Mouse (Mus musculus) heart, adult 18-20 months (tissue): Measurements from ENCODE around the gene Dcaf10. TPM values are rescaled to one million over a fixed set of nuclear protein-coding genes. Genes with fewer than 3 reads are reported as not detected.

Source experiments
- DNase-seq, 2 experiments: peaks; one replicate each; pipeline ENCODE4 v3.0.0; 2021 to 2022; ENCODE audit warnings: mixed read lengths in 1 of 2
- microRNA-seq, 2 experiments: library from miRNA; unstranded; fragments of <30 nt; microRNA quantifications; one replicate each; pipeline ENCODE4 v1.2.0; 2022
- total RNA-seq, 2 experiments: library from RNA; stranded (reverse); gene quantifications; 2 replicates each; pipeline ENCODE4 v1.2.3; 2021

The Dcaf10 gene
- total RNA-seq, 2 experiments from 2014 or later = 11.9 to 12.9 TPM

DNA sequence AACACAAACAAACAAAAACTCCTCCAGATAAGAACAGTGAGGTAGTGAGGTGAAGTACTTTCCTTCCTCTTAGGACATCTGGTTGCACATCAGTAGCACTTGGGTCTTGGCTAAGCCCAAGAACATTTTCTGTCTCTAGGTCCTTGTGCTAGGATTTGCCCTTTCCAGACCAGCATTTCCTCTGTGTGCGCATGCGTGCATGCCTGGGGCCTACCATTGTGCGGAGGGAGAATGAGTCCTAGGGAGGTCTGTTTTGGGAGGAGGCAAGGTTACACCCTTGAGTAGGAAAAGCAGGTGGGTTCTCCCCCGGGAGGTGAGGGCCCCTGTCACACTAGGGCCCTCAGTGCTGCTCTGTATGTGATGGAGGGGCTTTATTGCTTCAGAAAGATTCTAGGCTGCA, 77.2 kb downstream of the Dcaf10 start:
- DNase-seq = no peak

DNA sequence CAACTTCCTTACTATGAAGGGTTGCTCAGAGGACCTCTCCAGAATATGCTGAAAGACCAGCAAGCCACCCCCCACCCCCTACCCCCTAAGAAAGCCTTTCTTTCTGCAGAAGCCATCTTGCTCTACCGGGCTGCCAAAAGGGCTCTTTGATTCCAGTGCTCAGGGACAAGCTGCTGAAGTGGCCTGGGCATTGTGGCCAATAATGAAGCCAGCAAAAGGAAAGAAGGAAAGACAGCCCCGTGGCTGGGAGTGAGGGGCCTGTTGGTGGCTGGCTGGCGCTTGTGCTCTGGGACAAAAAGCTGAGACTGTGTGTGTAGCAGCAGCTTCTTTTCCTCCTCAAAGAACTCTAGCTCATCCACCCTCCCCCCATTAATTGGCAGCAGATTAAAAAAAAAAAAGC, 78.8 kb downstream of the Dcaf10 start:
- no peak for DNase-seq

DNA sequence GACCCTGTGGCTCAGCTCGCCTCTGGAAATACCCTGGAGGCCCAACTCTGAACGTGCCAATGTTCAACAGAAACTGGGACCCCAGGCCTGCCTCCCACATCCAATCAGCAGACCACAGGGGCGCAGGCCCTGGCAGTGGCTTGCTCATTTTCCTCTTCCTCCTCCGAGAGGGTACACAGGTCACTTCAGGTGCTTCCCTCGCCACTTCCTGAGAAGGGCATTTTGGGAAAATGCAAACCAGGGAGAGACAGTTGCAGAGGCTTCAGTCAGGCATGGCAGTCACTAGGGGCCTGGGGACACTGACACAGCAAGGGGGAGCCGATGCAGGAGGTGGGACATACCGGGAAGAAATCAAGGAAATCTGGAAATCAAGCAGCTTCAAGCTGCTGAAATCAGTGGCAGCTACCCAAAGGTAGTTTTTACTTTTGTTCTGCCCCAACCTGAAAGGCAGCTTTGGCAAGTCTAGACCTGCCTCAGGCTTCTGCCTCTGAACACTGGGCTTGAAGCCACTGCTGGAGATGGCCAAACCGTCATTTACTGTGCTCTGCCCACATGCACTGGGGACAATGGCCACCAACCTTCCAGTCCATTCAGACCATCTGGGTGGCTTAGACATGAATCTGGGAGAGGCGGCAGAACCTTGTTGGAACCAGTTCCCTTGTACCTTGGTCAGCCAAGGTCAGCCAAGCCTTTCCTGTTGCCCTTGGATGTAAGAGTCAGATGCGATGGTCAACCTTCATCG, 79.8 kb downstream of the Dcaf10 start:
- no peak for DNase-seq

DNA sequence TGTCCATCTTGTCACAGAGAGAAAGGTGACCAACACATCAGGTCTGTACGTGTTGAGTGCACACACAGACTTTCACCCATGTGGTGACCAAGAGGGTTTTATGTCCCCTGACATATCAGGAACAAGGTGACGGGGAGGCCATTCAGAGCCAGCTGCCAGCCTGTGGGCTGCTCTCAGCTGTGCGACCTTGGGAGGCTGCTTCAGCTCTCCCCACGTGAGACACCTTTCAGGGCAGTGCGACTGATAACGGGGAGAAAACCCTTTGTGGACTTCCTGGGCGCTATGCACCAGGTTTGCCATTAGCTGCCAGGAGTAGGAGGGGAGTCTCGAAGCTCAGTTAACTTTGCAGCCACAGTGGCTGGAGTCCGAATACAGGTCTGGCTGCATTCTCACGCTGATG, 80.7 kb downstream of the Dcaf10 start:
- no peak for DNase-seq

DNA sequence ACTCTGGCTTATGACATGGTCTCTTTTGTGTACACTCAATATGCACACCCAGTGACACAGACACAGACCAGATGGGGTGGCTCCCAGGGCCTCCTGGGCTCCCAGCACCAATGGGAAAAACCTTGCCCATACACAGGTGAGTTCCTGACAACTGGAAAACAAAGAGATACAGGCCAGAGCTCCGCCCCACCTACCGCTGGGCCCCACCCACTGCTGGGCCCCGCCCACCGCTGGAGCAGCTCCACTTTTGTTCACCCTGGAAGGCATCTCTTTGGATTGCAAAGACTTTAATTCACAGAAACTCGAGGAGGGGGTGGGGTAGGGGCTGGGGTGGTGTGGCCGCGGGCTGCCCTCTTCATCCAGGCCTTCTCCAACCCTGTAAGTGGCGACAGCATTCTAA, 81.5 kb downstream of the Dcaf10 start:
- no peak for DNase-seq

DNA sequence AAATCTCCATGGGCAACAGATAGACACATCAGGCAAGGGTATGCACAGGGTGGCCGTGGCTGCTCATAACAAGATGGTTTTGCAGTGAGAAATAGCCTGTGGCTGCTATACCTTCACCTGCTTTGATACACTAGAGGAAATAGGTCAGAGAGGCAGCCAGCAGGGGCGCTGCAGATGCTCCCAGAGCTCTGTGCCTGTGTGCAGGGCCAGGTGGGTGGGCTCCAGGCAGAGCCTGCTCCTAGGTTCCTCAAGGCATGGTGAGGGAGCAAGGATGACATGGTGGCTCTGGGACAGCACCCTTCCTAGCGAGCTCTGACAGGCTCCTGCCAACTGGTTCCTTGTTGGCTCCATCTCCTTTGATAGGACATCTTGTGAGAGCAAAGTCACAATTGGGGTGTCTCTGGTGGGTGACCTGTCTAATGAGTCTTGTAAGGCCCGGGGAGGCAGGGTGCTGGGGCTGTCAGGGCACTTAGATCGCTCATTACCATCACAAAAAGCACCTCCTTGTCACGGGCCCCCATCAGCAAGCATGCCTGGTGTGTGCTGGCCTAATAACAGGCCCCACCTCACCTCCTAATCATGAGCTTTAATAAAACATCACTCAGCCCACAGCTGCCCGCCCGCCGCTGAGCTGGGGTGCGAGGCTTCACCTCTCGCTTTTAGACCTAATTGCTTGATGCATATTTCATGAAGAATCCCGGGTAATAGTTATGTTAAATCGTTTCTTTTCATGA, 85.0 kb downstream of the Dcaf10 start:
- no peak for DNase-seq

Small RNA genes within 50 kb of the gene (microRNA-seq; reads per million reads assigned to microRNA genes)
- 0 reads per million in 2 experiments for gene Gm25692

Other genes starting within 250 kb of the Dcaf10 start
- gene Tomm5, start 234.0 kb upstream of the Dcaf10 start, total RNA-seq = 100 to 1,000 TPM; 238 to 281 TPM
- under 1 TPM; 0.30 to 0.33 TPM for gene Frmpd1, start 157.2 kb upstream of the Dcaf10 start, total RNA-seq
- gene Trmt10b, start 45.0 kb upstream of the Dcaf10 start, total RNA-seq = 1 to 10 TPM; 5.2 to 6.0 TPM
- 10 to 100 TPM; 18.3 to 18.8 TPM for gene Exosc3, start 631 bp downstream of the Dcaf10 start, total RNA-seq
- gene Slc25a51, start 66.7 kb downstream of the Dcaf10 start, total RNA-seq = 100 to 1,000 TPM; 103 to 107 TPM
- 10 to 100 TPM; 32.5 to 45.3 TPM for gene Shb, start 190.4 kb downstream of the Dcaf10 start, total RNA-seq